Mouse (Mus musculus) gastrocnemius, postnatal 14 days (tissue): Measurements from ENCODE around the gene Gm10663. TPM values are rescaled to one million over a fixed set of nuclear protein-coding genes. Genes with fewer than 3 reads are reported as not detected.

Experiments
- DNase-seq: peaks from one replicate; pipeline ENCODE4 v3.0.0; 2021; ENCODE audit warnings: mixed read lengths
- intact Hi-C: fragments of 180-260 bp; cut with DNase I; formaldehyde crosslinking; loops from one replicate; pipeline ENCODE4 v1.15.1; 2025; ENCODE audit warnings: low total_unique reads
- long read RNA-seq, 2 experiments: library from polyadenylated mRNA; stranded (forward); transcript quantifications; one replicate each; pipeline ENCODE4 v2.0.0; 2021
- total RNA-seq, 2 experiments: library from RNA; stranded (reverse); gene quantifications; 2 replicates each; pipeline ENCODE4 v1.2.3; 2021

The Gm10663 gene
- not detected for total RNA-seq
- long read RNA-seq, experiment 1, result 0 reads
- long read RNA-seq, experiment 2, result 0 reads

DNA sequence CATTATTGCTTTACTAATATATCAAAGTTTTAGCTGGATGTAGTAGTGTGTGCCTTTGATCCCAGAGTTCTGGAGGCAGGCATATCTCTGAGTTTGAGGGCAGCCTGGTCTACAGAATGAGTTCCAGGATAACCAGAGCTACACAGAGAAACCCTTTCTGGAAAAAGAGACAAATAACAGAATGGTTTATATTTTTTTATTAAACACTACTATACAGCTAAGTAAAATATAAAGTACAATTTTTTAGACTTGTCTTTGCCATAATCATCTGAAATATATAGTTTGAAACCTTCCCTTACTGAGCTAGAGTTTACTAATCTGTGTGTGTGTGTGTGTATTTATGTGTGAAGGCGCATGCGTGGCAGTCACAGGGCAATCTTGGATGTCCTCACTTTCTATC, at the start of gene Gm10663:
TSS of gene Gm10663 (plus strand) at position 301 of the 400 bp plus-strand sequence.
- intact Hi-C loops, result no loop called here
- no peak for DNase-seq

DNA sequence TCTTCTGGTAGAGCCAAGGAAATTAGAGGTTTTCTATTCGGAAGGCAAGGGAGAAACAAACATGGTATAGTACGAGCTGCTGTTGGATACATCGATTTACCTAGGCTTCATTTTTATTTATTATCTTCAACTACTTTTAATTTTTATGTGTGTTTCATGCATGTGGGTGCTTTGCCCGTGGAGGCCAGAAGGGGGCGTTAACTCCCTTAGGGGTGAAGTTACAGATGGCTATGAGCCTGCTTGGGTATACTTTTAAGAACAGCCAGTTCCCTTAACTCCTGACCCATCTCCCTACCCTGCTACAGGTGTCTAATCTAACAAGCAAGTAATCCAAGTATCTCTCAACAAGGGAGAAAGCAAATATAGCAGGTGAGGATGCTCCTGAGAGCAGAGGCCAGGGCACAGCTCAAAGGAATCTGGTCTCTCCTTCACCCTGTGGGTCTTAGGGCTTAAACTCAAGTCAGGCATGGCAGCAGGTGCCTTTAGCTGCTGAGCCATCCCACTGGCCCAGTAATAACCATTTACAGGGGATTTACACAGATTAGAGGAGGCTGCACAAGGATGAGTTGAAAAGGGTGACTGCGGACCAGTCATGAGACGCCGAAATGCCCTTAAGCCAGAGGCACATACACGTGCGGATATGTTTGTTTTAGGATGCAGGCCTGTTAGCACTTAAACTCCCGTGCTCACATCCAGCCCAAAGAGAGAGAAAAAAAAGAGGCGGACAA, 45.7 kb upstream of the Gm10663 start:
- no peak for DNase-seq
- intact Hi-C loops, result no loop called here

DNA sequence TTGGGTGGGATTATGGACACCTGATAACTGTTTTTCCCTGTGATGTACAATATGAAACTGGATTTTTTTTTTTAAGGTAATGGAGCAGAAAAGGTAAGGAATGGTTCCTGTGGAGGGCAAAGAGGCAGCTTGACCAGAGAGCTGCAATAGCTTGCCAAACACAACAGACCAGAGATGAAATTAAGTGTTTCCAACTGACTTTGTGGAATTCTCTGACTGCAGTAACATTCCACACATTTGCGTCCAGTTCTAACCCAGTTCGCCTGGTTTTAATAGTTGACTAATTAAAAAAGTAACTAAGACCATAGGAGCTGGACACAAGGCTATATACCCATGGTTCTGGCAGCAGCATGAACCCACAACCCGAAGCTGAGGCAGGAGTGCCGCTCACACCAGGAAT, 45.1 kb upstream of the Gm10663 start:
- no peak for DNase-seq
- intact Hi-C loops, result no loop called here

DNA sequence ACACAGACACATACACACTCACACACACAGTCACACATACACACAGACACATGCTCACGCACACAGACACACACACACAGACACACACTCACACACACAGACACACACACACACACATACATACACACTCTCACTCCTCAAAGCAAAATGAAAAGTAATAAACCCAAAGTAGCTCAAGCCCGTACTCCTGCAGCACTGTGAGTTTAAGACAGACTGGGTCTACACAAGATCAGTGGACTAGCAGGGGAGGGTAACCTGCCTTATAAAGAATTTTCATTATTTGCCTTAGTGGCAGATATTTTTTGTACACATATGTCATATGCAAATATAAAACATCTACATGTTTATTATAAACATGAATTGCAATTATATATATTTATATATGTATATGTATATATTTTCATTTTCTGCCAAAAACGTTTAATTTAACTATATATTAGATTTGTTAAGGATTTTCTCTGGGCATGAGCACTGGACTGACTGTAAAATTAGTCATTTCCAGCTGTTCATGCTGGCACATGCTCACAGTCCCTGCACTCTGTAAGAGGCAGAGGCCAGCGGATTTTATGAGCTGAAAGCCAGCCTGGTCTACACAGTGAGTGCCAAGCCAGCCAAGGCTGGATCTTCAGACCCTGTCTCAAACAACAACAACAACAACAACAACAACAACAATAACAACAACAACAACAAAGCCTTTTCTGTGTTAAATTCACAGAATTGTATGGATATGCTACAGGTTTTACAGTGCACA, 43.9 kb upstream of the Gm10663 start:
- DNase-seq, result no peak

DNA sequence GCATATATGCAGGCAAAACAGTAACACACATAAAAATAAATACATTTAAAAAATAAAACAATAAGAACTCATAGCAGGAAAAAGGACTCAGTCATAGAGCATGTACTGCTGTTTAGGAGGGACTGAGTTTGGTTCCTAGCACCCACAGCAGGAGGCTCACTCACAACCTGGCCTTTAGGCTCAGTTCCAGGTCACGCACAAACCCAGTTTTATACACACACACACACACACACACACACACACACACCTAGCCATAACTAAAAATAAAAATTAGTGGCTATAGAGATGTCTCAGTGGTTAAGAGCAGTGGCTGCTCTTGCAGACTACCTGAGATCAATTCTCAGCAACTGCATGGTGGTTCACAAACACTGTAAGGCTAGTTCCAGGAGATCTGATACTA, 42.7 kb upstream of the Gm10663 start:
- no peak for DNase-seq
- intact Hi-C loops, result no loop called here

More for the DNA sequence above, 43.9 kb upstream of the Gm10663 start:
- intact Hi-C loops, result no loop called here

GRCm38 (mm10) chr8:65033056-65033455, 41.8 kb upstream of the Gm10663 start:
- no peak for DNase-seq
- intact Hi-C loops, result no loop called here

GRCm38 (mm10) chr8:65034136-65034535, 40.7 kb upstream of the Gm10663 start:
- no peak for DNase-seq
- intact Hi-C loops, result no loop called here

GRCm38 (mm10) chr8:65037117-65037533, 37.7 kb upstream of the Gm10663 start, which contains the start of gene Apela:
Apela (minus strand) TSS chr8:65037336.
- DNase-seq, result no peak
- intact Hi-C loops, result no loop called here

DNA sequence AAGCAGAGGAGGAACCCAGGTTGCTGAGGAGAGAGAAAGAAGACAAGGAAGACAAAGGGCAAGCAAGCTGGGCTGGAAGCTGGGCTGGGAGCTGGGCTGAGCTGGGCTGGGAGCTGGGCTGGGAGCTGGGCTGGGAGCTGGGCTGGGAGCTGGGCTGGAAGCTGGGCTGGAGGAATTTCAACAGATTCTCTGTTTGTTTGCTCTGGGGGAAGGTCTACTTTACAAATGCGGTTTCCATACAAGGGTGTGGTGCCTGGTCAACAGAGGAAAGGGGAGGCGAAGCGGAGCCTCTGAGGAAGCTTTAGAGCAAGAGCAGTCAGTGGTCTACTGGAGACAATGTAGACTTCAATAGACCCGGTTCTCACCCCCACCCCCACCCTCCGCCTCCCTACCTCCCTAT, 28.3 kb upstream of the Gm10663 start:
- DNase-seq, result peak; percentile 9
- intact Hi-C loops, result no loop called here

- no peak for DNase-seq
- intact Hi-C loops, result no loop called here
Observed at GRCm38 (mm10) chr8:65047193-65047592, 27.6 kb upstream of the Gm10663 start.

GRCm38 (mm10) chr8:65047801-65048200, 27.0 kb upstream of the Gm10663 start:
- DNase-seq, result no peak
- intact Hi-C loops, result no loop called here

GRCm38 (mm10) chr8:65053554-65053953, 21.3 kb upstream of the Gm10663 start:
- DNase-seq, result no peak
- intact Hi-C loops, result no loop called here

DNA sequence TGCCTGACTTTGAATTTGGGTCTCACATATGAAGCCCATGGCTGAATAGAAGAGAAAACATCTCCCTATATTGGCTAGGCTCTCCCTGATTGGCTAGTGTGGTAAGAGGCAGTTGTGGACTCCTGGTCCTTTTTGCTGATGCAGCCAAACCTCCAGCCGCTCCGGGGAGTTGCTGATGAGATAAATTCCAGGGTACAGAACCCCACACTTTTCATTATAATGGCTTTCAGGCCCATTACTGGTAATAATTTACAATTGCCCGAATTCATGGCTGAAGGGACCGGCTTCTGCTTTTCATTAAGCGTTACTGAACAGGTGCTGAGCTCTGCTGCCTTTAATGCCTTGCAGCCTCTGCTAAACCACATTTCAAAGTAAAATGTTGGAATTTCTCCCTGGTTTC, 20.9 kb upstream of the Gm10663 start:
- DNase-seq, result no peak
- intact Hi-C loops, result no loop called here

GRCm38 (mm10) chr8:65056722-65057121, 18.1 kb upstream of the Gm10663 start:
- DNase-seq, result no peak
- intact Hi-C loops, result no loop called here

- DNase-seq, result no peak
- intact Hi-C loops, result no loop called here
Observed at GRCm38 (mm10) chr8:65062195-65062594, 12.6 kb upstream of the Gm10663 start.

- no peak for DNase-seq
- intact Hi-C loops, result no loop called here
Observed at GRCm38 (mm10) chr8:65064071-65064470, 10.8 kb upstream of the Gm10663 start.

DNA sequence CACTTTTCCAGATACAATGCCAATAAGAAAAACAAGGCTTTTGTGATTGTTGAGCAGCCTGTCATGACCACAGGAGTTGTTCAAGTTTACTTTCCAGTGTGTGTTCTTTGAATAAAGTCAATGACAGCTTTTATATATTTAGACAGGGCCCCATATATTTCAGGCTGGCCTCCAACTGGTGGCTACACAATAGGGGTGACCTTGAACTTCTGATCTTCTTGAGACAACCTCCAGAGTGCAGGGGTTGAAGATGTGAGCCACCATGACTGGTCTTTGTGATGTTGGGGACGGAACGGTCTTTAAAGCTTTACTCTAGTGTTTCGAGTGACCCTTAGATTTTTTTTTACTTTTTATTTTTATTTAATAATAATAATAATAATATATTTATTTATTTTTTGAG, 9.2 kb upstream of the Gm10663 start:
- no peak for DNase-seq
- intact Hi-C loops, result no loop called here

- no peak for DNase-seq
- intact Hi-C loops, result no loop called here
Observed at GRCm38 (mm10) chr8:65067031-65067430, 7.8 kb upstream of the Gm10663 start.

GRCm38 (mm10) chr8:65067694-65068472, 7.0 kb upstream of the Gm10663 start:
- intact Hi-C loops, result no loop called here
- DNase-seq, result no peak

GRCm38 (mm10) chr8:65068473-65068819, 6.4 kb upstream of the Gm10663 start:
- DNase-seq, result no peak
- intact Hi-C loops, result no loop called here
